Mouse (Mus musculus): ENCODE measurements at regions not wholly inside any gene's neighbourhood (a gene's known extent, or its start where the extent isn't known, plus 50 kb on each side); places are given as distances from the start of the nearest gene placed in this dataset.

- TF ChIP-seq CTCF (IDR thresholded peaks at IDR 0.05; ENCODE audit: low read depth, low read length): no peak
- no peak for TF ChIP-seq EP300 (IDR thresholded peaks at IDR 0.05; ENCODE audit: insufficient read depth, low read depth, low read length)
These were observed 457.7 kb downstream of the Rnf144b start for GRCm38 (mm10) chr13:47580144-47580543.
